Mouse (Mus musculus) heart, embryonic 12.5 days (tissue): ENCODE measurements around the gene Hfe. TPM values are rescaled to one million over a fixed set of nuclear protein-coding genes. Genes with fewer than 3 reads are reported as not detected.
"Not testable (repeated sequence)": the region's sequence is repeated elsewhere in the genome, so short reads cannot be mapped to it uniquely, and the experiment has no call there.

Experiments used
- ATAC-seq: fragments of 200-750 bp; cut with Nextera tagmentation; 2 replicates; pipeline ENCODE4 v1.8.0; 2017; ENCODE audit warnings: moderate TSS enrichment, moderate library complexity; ENCODE audit not compliant: insufficient number of reproducible peaks, low FRiP score
- H3K27ac ChIP-seq: fragments of 300-500 bp; sonication (generic); 2 replicates; pipeline ENCODE4 v1.5.1; 2016; ENCODE audit warnings: mild to moderate bottlenecking, moderate library complexity; ENCODE audit not compliant: poor library complexity, severe bottlenecking
- H3K27me3 ChIP-seq: fragments of 300-500 bp; sonication (generic); replicated peaks from 2 replicates; pipeline ENCODE4 v1.6.1; 2016; ENCODE audit warnings: mild to moderate bottlenecking, moderate library complexity
- H3K36me3 ChIP-seq: fragments of 300-500 bp; sonication (generic); 2 replicates; pipeline ENCODE4 v1.6.1; 2016; ENCODE audit warnings: mild to moderate bottlenecking, moderate library complexity
- H3K4me1 ChIP-seq: fragments of 300-500 bp; sonication (generic); replicated peaks from 2 replicates; pipeline ENCODE4 v1.6.1; 2016; ENCODE audit warnings: mild to moderate bottlenecking
- H3K4me2 ChIP-seq: fragments of 300-500 bp; sonication (generic); 2 replicates; pipeline ENCODE4 v1.6.1; 2016; ENCODE audit warnings: mild to moderate bottlenecking, moderate library complexity
- H3K4me3 ChIP-seq: fragments of 300-500 bp; sonication (generic); 2 replicates; pipeline ENCODE4 v1.5.1; 2016; ENCODE audit warnings: mild to moderate bottlenecking
- H3K9ac ChIP-seq: fragments of 300-500 bp; sonication (generic); 2 replicates; pipeline ENCODE4 v1.6.1; 2016; ENCODE audit warnings: mild to moderate bottlenecking, moderate library complexity
- H3K9me3 ChIP-seq: fragments of 300-500 bp; sonication (generic); replicated peaks from 2 replicates; pipeline ENCODE4 v1.6.1; 2016; ENCODE audit warnings: mild to moderate bottlenecking, moderate library complexity
- WGBS: fragments of 180-500 bp; shearing (Covaris S2); methylation state at CpG from one replicate; pipeline ENCODE4 v1.1.7; 2016; 5-methylcytosine and 5-hydroxymethylcytosine counted together
- microRNA-seq: library from miRNA; unstranded; fragments of <30 nt; microRNA quantifications from one replicate; pipeline ENCODE4, GENCODE M21; 2017
- polyA plus RNA-seq: library from polyadenylated mRNA; unstranded; fragments of >200 nt; fragmentation: Nextera tagmentation; extraction: Ambion mirVana; gene quantifications from 2 replicates; pipeline ENCODE4 v1.2.1, GENCODE M21; 2016

The Hfe gene
- polyA plus RNA-seq, 1 experiment from 2014 or later, result 10.5 TPM

DNA sequence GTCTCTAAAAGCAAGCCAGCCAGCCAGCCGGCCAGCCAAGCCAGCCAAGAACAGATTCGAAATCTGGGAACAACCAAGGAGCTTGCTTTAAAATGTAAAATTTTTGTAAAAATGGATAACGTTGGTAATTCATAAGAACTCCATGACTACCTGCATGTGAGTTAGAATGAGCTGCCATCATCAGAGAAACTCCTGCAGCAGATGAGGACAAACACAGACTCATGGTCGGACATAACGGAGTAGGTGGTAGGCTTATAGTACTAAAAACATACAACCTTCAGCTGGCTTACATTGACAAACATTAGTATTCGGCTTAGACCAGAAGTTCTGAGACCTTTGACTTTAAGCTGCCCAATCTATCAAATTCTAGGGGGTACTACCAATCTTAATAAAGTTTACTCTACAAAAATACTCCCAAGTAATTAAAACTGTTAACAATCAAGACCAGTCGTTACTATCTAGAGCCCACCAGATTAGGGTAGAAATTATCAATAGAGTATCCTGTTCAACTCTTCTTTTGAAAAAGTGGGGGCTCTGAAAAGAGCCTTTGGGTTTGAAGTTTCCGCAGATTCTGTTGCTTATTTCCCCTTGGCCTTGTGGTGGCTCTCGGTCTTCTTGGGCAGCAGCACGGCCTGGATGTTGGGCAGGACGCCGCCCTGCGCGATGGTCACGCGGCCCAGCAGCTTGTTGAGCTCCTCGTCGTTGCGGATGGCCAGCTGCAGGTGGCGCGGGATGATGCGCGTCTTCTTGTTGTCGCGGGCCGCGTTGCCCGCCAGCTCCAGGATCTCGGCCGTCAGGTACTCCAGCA lies 27.5 kb downstream of the Hfe start:
- Histone ChIP-seq H3K9ac (peak overlapping the region; percentile 73), H3K4me3 (peak overlapping the region; percentile 48), H3K4me1 (peaks cover 13% of the 10 kb centered on the region), H3K4me2 (peak overlapping the region; percentile 69), H3K27ac (peak overlapping the region; percentile 96)
- peak; percentile 51 for ATAC-seq
- H3K27me3 ChIP-seq, H3K9me3 ChIP-seq, H3K36me3 ChIP-seq: not testable (repeated sequence)
- WGBS, result 11% methylated on average over 16 of the region's 30 CpGs

DNA sequence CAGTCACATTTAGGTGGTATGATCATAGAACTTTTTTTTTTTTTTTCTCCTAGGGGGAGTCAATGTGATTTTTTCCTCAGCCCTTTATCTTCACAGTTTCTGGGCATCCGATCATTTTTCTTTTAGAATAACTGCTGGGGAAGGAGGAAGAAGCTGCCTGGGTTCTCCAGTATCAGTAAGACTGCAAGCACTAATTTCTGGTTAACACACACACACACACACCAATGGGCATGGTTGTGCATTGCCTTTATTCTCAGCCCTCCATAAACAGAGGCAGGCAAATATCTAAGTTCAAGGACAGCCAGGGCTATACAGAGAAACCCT lies 28.1 kb downstream of the Hfe start:
- 45% methylated on average over 1 of the region's 1 CpGs for WGBS
- no peaks in the 10 kb centered on the region for H3K9me3 ChIP-seq

GRCm38 (mm10) chr13:23681990-23682582 lies 28.6 kb downstream of the Hfe start:
- H3K9ac ChIP-seq, result no peak overlapping the region
- H3K4me2 ChIP-seq, result no peak overlapping the region

More for the DNA sequence above, 28.1 kb downstream of the Hfe start:
- Histone ChIP-seq H3K27me3 (no peaks in the 10 kb centered on the region), H3K9ac (peak overlapping the region; percentile 72), H3K36me3 (no peaks in the 10 kb centered on the region), H3K4me1 (peaks cover 13% of the 10 kb centered on the region), H3K27ac (peak overlapping the region; percentile 96), H3K4me2 (peak overlapping the region; percentile 69), H3K4me3 (peak overlapping the region; percentile 48)
- ATAC-seq, result no peak

DNA sequence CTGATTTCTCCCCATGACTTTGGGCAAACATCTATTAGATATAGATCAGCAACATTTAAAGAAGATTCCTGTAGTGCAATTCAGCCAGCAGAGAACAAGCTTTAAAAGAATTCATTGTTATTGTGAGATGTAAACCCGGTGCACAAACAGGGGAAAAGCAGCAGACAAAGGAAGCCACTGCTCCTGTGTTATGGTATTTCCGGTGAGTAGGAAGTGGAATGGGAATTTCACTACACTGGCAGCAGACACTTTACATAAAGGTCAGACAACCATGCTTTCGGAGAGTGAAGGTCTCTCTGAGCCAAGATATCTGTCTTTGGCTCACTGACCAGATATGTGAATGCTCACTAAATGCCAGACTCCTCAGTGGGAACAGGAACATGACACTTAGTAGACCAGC lies 48.1 kb downstream of the Hfe start:
- H3K27ac ChIP-seq, result no peak overlapping the region
- no peaks in the 10 kb centered on the region for H3K9me3 ChIP-seq
- no peaks in the 10 kb centered on the region for H3K36me3 ChIP-seq
- no peaks in the 10 kb centered on the region for H3K27me3 ChIP-seq
- H3K4me3 ChIP-seq, result no peak overlapping the region
- H3K4me2 ChIP-seq, result no peak overlapping the region
- H3K4me1 ChIP-seq, result no peaks in the 10 kb centered on the region
- WGBS, result 45% methylated on average over 3 of the region's 3 CpGs
- no peak for ATAC-seq
- H3K9ac ChIP-seq, result no peak overlapping the region

More at GRCm38 (mm10) chr13:23681990-23682582, 28.6 kb downstream of the Hfe start:
- ATAC-seq, result no peak
- H3K4me3 ChIP-seq, result no peak overlapping the region
- 82% methylated on average over 6 of the region's 6 CpGs for WGBS
- H3K36me3 ChIP-seq, result no peaks in the 10 kb centered on the region
- peaks cover 13% of the 10 kb centered on the region for H3K4me1 ChIP-seq
- no peak overlapping the region for H3K27ac ChIP-seq
- H3K9me3 ChIP-seq, result no peaks in the 10 kb centered on the region
- no peaks in the 10 kb centered on the region for H3K27me3 ChIP-seq

GRCm38 (mm10) chr13:23659636-23660366 lies 50.9 kb downstream of the Hfe start:
- H3K4me1 ChIP-seq, result no peaks in the 10 kb centered on the region
- H3K27me3 ChIP-seq, result no peaks in the 10 kb centered on the region
- no peak overlapping the region for H3K27ac ChIP-seq
- no peaks in the 10 kb centered on the region for H3K9me3 ChIP-seq
- H3K4me3 ChIP-seq, result no peak overlapping the region
- no peak overlapping the region for H3K9ac ChIP-seq
- H3K36me3 ChIP-seq, result no peaks in the 10 kb centered on the region
- 58% methylated on average over 6 of the region's 6 CpGs for WGBS
- no peak overlapping the region for H3K4me2 ChIP-seq
- no peak for ATAC-seq

Small RNA genes within 50 kb of the gene (microRNA-seq; reads per million reads assigned to microRNA genes)
- gene Gm44314 (not detected), gene Gm44350 (not detected), gene Gm44484 (not detected)

Other genes with a start within 250 kb of the Hfe start
- gene Btn1a1, start 245.0 kb downstream of the Hfe start, polyA plus RNA-seq, result 2.6 and 2.9 TPM in 2 replicates
- gene Btn2a2, start 222.0 kb downstream of the Hfe start, polyA plus RNA-seq, result 0.45 and 0.58 TPM in 2 replicates
- gene Hist1h4h, start 179.8 kb downstream of the Hfe start, polyA plus RNA-seq, result 4.4 and 5.2 TPM in 2 replicates
- 2.7 and 7.0 TPM in 2 replicates for gene Hist1h2af, start 176.9 kb downstream of the Hfe start, polyA plus RNA-seq
- 3.9 and 4.0 TPM in 2 replicates for gene Hist1h3g, start 175.4 kb downstream of the Hfe start, polyA plus RNA-seq
- gene Hist1h2bh, start 167.5 kb downstream of the Hfe start, polyA plus RNA-seq, result 0.26 and 0.28 TPM in 2 replicates
- gene Hist1h3f, start 166.8 kb downstream of the Hfe start, polyA plus RNA-seq, result 0.32 and 0.36 TPM in 2 replicates
- 0.95 TPM in 1 of 2 replicates, not detected in the other for gene Hist1h4f, start 159.2 kb downstream of the Hfe start, polyA plus RNA-seq
- gene Hist1h1d, start 157.6 kb downstream of the Hfe start, polyA plus RNA-seq, result 0.21 and 0.26 TPM in 2 replicates
- gene Hist1h3e, start 148.5 kb downstream of the Hfe start, polyA plus RNA-seq, result 1.7 and 2.1 TPM in 2 replicates
- 40.3 and 45.8 TPM in 2 replicates for gene Hist1h2ae, start 139.6 kb downstream of the Hfe start, polyA plus RNA-seq
- 4.5 and 4.8 TPM in 2 replicates for gene Hist1h2bg, start 139.5 kb downstream of the Hfe start, polyA plus RNA-seq
- 1.5 and 2.0 TPM in 2 replicates for gene Hist1h2bf, start 136.7 kb downstream of the Hfe start, polyA plus RNA-seq
- 1.1 and 2.3 TPM in 2 replicates for gene Hist1h2ad, start 136.5 kb downstream of the Hfe start, polyA plus RNA-seq
- gene Hist1h3d, start 135.1 kb downstream of the Hfe start, polyA plus RNA-seq, result 1.4 and 1.6 TPM in 2 replicates
- gene Hist1h4d, start 129.3 kb downstream of the Hfe start, polyA plus RNA-seq, result 43.5 and 46.9 TPM in 2 replicates
- gene Hist1h2be, start 89.7 kb downstream of the Hfe start, polyA plus RNA-seq, result 1.2 and 2.0 TPM in 2 replicates
- gene Hist1h1e, start 88.3 kb downstream of the Hfe start, polyA plus RNA-seq, result 10.6 and 11.6 TPM in 2 replicates
- 0.70 and 0.78 TPM in 2 replicates for gene Hist1h2ac, start 26.9 kb downstream of the Hfe start, polyA plus RNA-seq
- gene Hist1h2bc, start 26.7 kb downstream of the Hfe start, polyA plus RNA-seq, result 43.6 and 49.5 TPM in 2 replicates
- gene Hist1h1t, start 15.0 kb downstream of the Hfe start, polyA plus RNA-seq, result not detected in 2 replicates
- gene Hist1h4c, start 12.4 kb downstream of the Hfe start, polyA plus RNA-seq, result 2.7 and 3.5 TPM in 2 replicates
- 36.5 and 41.9 TPM in 2 replicates for gene Hist1h1c, start 28.0 kb upstream of the Hfe start, polyA plus RNA-seq
- gene Hist1h3c, start 34.7 kb upstream of the Hfe start, polyA plus RNA-seq, result 3.0 and 5.1 TPM in 2 replicates
- 0.88 and 1.4 TPM in 2 replicates for gene Hist1h2bb, start 35.9 kb upstream of the Hfe start, polyA plus RNA-seq
- 16.7 and 20.9 TPM in 2 replicates for gene Hist1h2ab, start 40.3 kb upstream of the Hfe start, polyA plus RNA-seq
- gene Hist1h3b, start 41.4 kb upstream of the Hfe start, polyA plus RNA-seq, result 3.4 and 3.5 TPM in 2 replicates
- 2.1 and 2.3 TPM in 2 replicates for gene Hist1h4b, start 46.2 kb upstream of the Hfe start, polyA plus RNA-seq
- gene Hist1h4a, start 50.4 kb upstream of the Hfe start, polyA plus RNA-seq, result not detected in 2 replicates
- 1.7 and 3.5 TPM in 2 replicates for gene Hist1h3a, start 51.5 kb upstream of the Hfe start, polyA plus RNA-seq
- gene Hist1h1a, start 52.8 kb upstream of the Hfe start, polyA plus RNA-seq, result 0.54 and 1.4 TPM in 2 replicates
- 0.13 TPM in 1 of 2 replicates, not detected in the other for gene Trim38, start 59.1 kb upstream of the Hfe start, polyA plus RNA-seq
- not detected in 2 replicates for gene Slc17a2, start 96.1 kb upstream of the Hfe start, polyA plus RNA-seq
- gene Slc17a3, start 128.6 kb upstream of the Hfe start, polyA plus RNA-seq, result not detected in 2 replicates
- not detected in 2 replicates for gene Slc17a1, start 156.9 kb upstream of the Hfe start, polyA plus RNA-seq
- not detected in 2 replicates for gene Slc17a4, start 204.2 kb upstream of the Hfe start, polyA plus RNA-seq
- gene Hist1h2ba, start 223.3 kb upstream of the Hfe start, polyA plus RNA-seq, result not detected in 2 replicates
- not detected in 2 replicates for gene Hist1h2aa, start 223.6 kb upstream of the Hfe start, polyA plus RNA-seq